Mouse (Mus musculus): ENCODE data around the gene Uxs1.

DNA sequence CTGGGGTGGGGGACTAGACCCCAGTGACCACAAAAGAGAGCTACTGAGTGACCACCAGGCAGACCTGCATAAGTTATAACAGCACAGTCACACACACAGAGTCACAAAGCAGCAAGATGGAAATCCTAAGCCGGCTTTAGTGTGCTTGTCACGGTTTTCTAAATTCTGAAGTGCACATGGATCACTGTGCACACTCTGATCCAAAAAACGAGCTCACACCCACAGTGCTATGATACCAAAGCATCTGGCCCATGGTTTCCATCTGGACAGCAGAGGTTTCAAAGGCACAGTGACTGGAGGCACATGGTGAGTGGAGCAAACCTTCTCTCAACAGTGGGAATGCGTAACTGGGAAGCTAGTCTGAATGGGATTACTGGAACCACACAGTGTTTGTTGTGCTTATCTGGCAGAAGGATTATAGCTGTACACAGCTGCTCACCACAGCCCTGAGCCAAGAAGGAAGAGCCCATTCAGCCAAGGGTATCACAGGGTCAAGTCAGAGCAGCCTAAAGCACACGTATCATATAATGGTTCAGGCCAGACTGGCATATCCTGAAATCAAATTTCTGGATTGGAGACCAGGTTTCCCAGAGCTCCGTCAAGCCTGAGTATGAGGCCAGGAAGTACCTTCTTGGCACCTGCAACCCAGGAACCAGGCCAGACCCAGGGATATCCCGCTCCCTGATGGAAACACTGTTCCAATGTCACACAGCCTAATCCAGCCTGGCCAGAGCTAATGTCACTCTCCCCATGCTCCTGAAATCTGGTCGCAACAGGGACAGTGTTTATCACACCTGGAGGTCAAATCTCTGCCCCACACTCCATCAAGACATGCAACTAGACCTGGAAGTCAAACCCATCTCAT, 72.9 kb downstream of the Uxs1 start:
- TF ChIP-seq CTCF (IDR thresholded peaks at IDR 0.05; ENCODE audit: low read depth, low read length) (no peak), POLR2A (IDR thresholded peaks at IDR 0.05; ENCODE audit: borderline replicate concordance, low read depth, low read length) (no peak)
